Mouse (Mus musculus): ENCODE results near the gene Sobp. TPM values are rescaled to one million over a fixed set of nuclear protein-coding genes. Genes with fewer than 3 reads are reported as not detected.

Gene Sobp
- polyA plus RNA-seq (2012; rRNA removed), result 2.8 and 2.9 TPM in 2 replicates

DNA sequence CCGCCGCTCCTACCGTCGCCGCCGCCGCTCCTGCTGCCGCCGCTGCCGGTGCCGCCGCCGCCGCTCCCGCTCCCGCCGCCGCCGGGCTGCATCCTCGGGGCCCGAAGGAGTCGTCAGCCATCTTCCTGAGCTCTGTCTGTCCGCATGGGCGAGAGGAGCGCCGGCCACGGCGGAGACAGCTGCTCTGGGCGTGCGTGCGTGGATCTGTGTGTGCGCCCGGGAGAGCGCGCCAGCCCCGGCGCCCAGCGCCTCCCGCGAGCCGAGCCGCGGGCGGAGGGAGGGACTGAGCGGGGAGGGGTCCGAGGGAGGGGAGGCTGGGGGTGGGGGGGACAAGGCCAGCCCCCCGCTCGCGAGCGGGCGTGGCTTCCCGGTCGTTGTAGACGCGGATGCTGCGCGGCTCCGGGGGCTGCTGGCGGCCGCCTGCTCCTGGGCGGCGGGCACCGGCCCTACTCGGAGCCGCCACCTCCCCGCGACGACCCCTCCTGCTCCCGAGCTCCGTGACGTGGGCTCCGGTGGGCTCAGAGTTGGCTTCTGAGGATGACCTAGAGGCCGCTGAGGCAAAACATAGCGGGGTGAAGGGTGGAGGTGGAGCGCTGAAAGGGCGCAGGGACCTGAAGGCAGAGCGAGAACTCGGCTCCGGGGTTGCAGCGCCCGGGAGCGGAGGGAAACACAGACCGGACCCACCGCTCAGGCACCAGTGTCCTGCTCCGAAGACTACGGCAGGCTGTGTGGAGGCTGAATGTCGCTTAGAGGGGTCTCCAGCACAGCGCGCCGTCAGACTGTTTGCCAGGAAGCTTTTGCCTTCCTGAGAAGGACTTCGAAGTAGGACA, at the start of gene Sobp, which contains the start of gene 9030612E09Rik:
Sobp (minus strand) TSS at position 205 of the 830 bp plus-strand sequence.
9030612E09Rik (plus strand) TSS at position 379 of the 830 bp plus-strand sequence.

DNA sequence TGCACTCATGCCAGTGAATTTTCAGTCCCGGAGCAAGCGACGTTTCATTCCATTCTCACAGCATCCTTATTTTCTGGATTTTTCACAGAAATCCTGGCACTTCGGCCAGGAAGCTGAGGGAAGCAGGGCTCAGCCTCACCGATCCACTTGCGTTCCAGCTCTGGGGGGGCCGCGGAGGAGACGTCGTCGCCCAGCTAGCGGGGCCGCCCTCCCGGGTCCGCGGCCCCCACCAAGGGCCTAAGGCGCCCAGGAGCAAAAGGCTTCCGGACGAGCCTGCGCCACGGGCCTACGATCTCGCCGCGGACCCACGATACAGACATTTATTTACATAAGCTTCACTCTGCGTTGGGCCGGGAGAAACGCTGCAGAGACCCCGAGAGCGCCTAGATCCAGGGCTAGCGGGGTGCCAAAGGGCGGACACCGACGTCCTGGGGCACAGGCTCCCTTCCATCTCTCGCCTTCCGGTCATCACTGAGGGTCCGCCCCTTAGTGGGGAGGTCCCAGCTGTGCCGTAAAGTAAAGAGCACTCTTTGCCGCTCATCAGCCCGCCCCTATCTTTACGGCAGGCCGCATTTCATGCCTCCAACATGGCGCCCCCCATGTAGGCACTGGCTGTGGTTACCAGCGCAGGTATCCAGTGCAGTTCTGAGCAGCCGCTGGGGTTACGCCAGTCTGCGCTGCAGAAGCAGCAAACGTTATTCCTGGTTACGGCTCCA, 46.7 kb upstream of the Sobp start, which contains the start of gene Pdss2:
Pdss2 (plus strand) TSS at position 577 of the 716 bp plus-strand sequence.

Other genes with a start within 250 kb of the Sobp start
- gene 9030612E09Rik, start 174 bp upstream of the Sobp start, polyA plus RNA-seq (2012; rRNA removed), result 0.35 and 0.57 TPM in 2 replicates
- gene Pdss2, start 47.0 kb upstream of the Sobp start, polyA plus RNA-seq (2012; rRNA removed), result 23.0 and 27.2 TPM in 2 replicates

Measured in colon, adult 2 months (tissue).